Mouse (Mus musculus) ES-Bruce4 (cell line): ENCODE results near the gene Cd83.

ENCODE experiments used
- CTCF ChIP-seq: IDR thresholded peaks from one replicate; pipeline ENCODE4 v1.8.1; 2011; ENCODE audit warnings: low read depth, low read length
- POLR2A ChIP-seq: IDR thresholded peaks from one replicate; pipeline ENCODE4 v1.8.1; 2011; ENCODE audit warnings: low read length; ENCODE audit not compliant: insufficient read depth

- TF ChIP-seq CTCF (no peak), POLR2A (no peak)
Measured at GRCm38 (mm10) chr13:43802361-43803137, 18.0 kb downstream of the Cd83 start.
